Mouse (Mus musculus): ENCODE measurements around the gene Ryr2.

DNA sequence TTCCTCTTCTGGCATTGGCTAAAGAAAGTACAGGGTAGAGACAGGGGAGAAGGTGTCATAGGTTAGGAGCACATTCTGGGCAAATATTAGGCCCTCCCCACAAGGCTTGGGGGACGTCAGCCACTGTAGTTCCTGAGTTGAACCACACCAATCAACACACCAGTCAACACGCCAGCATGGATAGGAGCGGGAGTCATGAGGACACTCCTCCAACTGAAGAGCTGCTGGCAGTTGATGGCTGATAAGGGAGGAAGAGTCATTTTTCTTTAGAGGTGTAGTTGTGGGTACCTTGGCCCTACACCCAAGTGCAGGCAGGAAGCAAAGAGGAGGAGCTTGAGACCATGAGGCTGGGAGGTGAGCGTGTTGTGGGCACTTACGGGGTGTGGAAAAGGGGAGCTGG, 13.6 kb downstream of the Ryr2 start:
- no peak for TF ChIP-seq POLR2A (IDR thresholded peaks at IDR 0.05; ENCODE audit: control insufficient read depth, low read depth, low read length)
- no peak for TF ChIP-seq CTCF (IDR thresholded peaks at IDR 0.05; ENCODE audit: control insufficient read depth, insufficient read depth, insufficient replicate concordance, low read depth, low read length)
